Mouse (Mus musculus): ENCODE results near the gene Dapk1. TPM values are rescaled to one million over a fixed set of nuclear protein-coding genes. Genes with fewer than 3 reads are reported as not detected.

Dapk1 gene
- total RNA-seq, 2 experiments from 2014 or later: 3.7 to 6.2 TPM

DNA sequence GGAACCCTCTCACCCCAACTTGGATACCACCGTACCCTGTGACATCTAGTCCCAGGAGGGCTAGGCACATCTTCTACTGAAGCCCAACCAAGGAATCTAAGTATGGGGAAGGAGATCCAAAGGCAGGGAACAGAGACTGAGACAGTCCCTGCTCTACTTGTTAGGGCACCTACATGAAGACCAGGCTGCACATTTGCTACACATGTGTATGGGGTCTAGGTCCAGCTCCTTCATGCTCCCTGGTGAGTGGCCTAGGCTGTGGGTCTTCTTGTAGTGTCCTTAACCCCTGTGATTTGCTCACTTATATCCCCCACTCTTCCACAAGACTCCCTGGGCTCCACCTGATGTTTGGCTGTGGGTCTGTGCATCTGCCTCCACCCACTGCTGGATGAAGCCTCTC is 187.7 kb downstream of the Dapk1 start:
- no peak for ATAC-seq (ENCODE audit: poor library complexity, severe bottlenecking)

DNA sequence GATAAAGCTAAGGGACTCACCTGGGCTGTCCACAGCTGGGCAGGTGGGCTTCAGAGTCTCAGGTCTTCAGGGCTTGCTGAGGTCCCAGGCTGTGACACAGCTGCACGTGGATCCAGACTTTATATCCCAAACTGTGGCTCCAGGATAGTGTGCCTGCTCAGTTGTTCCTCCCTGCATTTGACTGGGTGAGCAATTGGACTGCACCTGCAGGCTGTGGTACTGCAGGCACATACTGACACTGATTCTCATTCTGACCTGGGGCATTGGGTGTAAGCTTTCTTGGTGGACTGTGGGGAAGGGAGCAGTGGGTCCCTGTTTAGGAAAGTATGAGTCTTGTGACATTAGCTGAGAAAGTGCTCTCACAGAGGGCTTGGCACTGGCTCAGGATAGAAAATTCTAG is 201.0 kb downstream of the Dapk1 start, which contains the start of gene Ctsll3:
Gene Ctsll3 (minus strand): TSS at position 101 of the 400 bp plus-strand sequence.
- ATAC-seq (ENCODE audit: poor library complexity, severe bottlenecking): no peak

GRCm38 (mm10) chr13:60809690-60810089 is 207.9 kb downstream of the Dapk1 start:
- no peak for ATAC-seq (ENCODE audit: poor library complexity, severe bottlenecking)

DNA sequence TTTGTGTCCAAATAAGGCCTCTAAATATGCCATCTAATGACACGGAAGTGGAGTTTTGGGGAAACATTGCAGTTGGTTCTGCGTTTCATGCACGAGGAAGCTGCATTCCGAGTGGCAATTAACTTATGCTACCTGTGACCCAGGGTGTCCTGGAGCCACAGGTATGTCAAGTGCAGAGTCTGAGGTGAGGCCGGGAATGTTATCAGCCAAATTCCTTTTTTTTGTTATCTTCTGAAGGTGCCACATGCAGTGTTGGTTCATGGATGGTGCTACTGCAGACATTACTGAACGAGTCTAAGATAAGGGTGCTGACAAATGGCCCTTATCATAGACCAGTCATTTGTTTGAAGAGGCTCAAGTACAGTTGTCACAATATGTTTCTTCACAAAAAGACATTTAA is 211.0 kb downstream of the Dapk1 start:
- no peak for ATAC-seq (ENCODE audit: poor library complexity, severe bottlenecking)

Other genes with a start within 250 kb of the Dapk1 start
- not detected in 2 replicates for gene BC051665, start 184.4 kb downstream of the Dapk1 start, total RNA-seq (2015)
- not detected in 2 replicates for gene BC051665, start 184.4 kb downstream of the Dapk1 start, total RNA-seq (2017)
- not detected in 2 replicates for gene Ctsll3, start 200.9 kb downstream of the Dapk1 start, total RNA-seq (2015)
- gene Ctsll3, start 200.9 kb downstream of the Dapk1 start, total RNA-seq (2017): not detected in 2 replicates

All from megakaryocyte, adult 5-6 weeks (primary cell).